Mouse (Mus musculus) liver, adult 2 months (tissue): ENCODE measurements at regions not wholly inside any gene's neighbourhood (a gene's known extent, or its start where the extent isn't known, plus 50 kb on each side); places are given as distances from the start of the nearest gene placed in this dataset.

Source experiments
- CTCF ChIP-seq: fragments of 200-500 bp; IDR thresholded peaks from 2 replicates; pipeline ENCODE4 v1.5.1; 2011; ENCODE audit warnings: low read depth, low read length, control low read depth
- POLR2A ChIP-seq: fragments of 200-500 bp; IDR thresholded peaks from 2 replicates; pipeline ENCODE4 v1.6.1; 2011; ENCODE audit warnings: low read length, control low read depth; ENCODE audit not compliant: insufficient read depth; ENCODE audit errors: extremely low read depth

DNA sequence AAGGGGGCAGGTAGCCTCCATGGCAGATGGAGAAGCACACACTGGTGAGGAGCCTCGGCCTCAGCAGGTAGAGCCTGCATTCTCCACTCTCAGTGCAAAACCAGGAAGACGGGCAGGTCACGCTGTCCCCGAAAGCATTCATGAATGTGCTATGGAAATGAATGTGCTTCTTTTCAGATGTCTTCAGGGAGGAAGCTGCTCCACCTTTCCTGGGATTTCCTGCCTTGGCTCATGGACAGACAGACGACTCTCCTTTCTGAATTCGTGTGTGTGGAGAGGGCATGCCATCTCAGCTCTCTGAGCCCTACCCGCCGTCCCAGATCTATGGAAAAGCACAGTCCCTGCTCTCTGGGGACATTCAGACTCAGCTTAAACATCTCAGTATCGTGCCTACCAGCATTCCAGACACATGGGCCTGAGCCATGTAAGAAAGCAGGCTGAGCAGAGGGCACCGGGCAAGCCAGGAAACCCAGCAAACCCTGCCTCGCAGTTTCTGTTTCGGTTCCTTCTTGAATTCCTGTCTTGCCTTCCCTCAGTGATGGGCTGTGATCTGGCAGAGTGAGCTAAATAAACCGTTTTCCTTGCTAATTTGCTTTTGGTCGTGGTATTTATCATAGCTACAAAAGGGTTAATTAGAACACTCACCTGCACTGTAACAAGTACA, 354.0 kb downstream of the Matn1 start:
- TF ChIP-seq CTCF (no peak), POLR2A (no peak)
